Mouse (Mus musculus) lung, embryonic 14.5 days (tissue): Measurements from ENCODE around the gene Neo1. TPM values are rescaled to one million over a fixed set of nuclear protein-coding genes. Genes with fewer than 3 reads are reported as not detected.

ENCODE experiments used
- ATAC-seq: fragments of 200-750 bp; cut with Nextera tagmentation; 2 replicates; pipeline ENCODE4 v1.8.0; 2017; ENCODE audit warnings: mild to moderate bottlenecking, moderate TSS enrichment, moderate library complexity; ENCODE audit not compliant: insufficient read depth
- DNase-seq: peaks from one replicate; pipeline ENCODE4 v3.0.0-alpha.2; 2015
- H3K27ac ChIP-seq: fragments of 300-500 bp; sonication (generic); 2 replicates; pipeline ENCODE4 v1.5.1; 2014; ENCODE audit warnings: low read depth, mild to moderate bottlenecking, moderate library complexity
- H3K27me3 ChIP-seq: fragments of 300-500 bp; sonication (generic); 2 replicates; pipeline ENCODE4 v1.6.1; 2014; ENCODE audit warnings: low read length, control low read depth; ENCODE audit not compliant: insufficient read depth
- H3K36me3 ChIP-seq: fragments of 300-500 bp; sonication (generic); 2 replicates; pipeline ENCODE4 v1.6.1; 2014; ENCODE audit warnings: control low read depth; ENCODE audit not compliant: insufficient read depth
- H3K4me1 ChIP-seq: fragments of 300-500 bp; sonication (generic); 2 replicates; pipeline ENCODE4 v1.6.1; 2014; ENCODE audit warnings: antibody characterized with exemption, control low read depth; ENCODE audit not compliant: insufficient read depth
- H3K4me2 ChIP-seq: fragments of 300-500 bp; sonication (generic); 2 replicates; pipeline ENCODE4 v1.6.1; 2014; ENCODE audit warnings: mild to moderate bottlenecking
- H3K4me3 ChIP-seq: fragments of 300-500 bp; sonication (generic); 2 replicates; pipeline ENCODE4 v1.5.1; 2014; ENCODE audit warnings: low read depth, low read length
- H3K9ac ChIP-seq: fragments of 300-500 bp; sonication (generic); 2 replicates; pipeline ENCODE4 v1.6.1; 2014
- H3K9me3 ChIP-seq: fragments of 300-500 bp; sonication (generic); 2 replicates; pipeline ENCODE4 v1.6.1; 2016; ENCODE audit warnings: low read depth, low read length, control low read depth
- CTCF ChIP-seq: IDR thresholded peaks from 2 replicates; pipeline ENCODE4 v1.5.1; 2016; ENCODE audit warnings: antibody characterized with exemption, low read depth
- WGBS: fragments of 180-500 bp; shearing (Covaris S2); extraction: QIAGEN DNeasy Blood & Tissue Kit; methylation state at CpG from one replicate; pipeline ENCODE4 v1.1.7; 2014; 5-methylcytosine and 5-hydroxymethylcytosine counted together
- polyA plus RNA-seq: library from polyadenylated mRNA; unstranded; fragments of >200 nt; fragmentation: Nextera tagmentation; extraction: Ambion mirVana; gene quantifications from 2 replicates; pipeline ENCODE4 v1.2.1, GENCODE M21; 2014

The Neo1 gene
- polyA plus RNA-seq, 1 experiment from 2014 or later: 62.3 TPM

- ATAC-seq (no peak), DNase-seq (no peak)
- Histone ChIP-seq H3K27ac (no peak overlapping the region), H3K9me3 (no peaks in the 10 kb centered on the region), H3K4me2 (no peak overlapping the region), H3K4me3 (no peak overlapping the region), H3K4me1 (no peaks in the 10 kb centered on the region), H3K36me3 (no peaks in the 10 kb centered on the region), H3K9ac (no peak overlapping the region), H3K27me3 (no peaks in the 10 kb centered on the region)
- 70% methylated on average over 5 of the region's 5 CpGs for WGBS
- TF ChIP-seq CTCF: no peak
Measured at GRCm38 (mm10) chr9:58838504-58838903, 197.7 kb downstream of the Neo1 start.

GRCm38 (mm10) chr9:58837174-58837573 is 199.1 kb downstream of the Neo1 start:
- H3K4me1 ChIP-seq: no peaks in the 10 kb centered on the region
- H3K9ac ChIP-seq: no peak overlapping the region
- H3K9me3 ChIP-seq: no peaks in the 10 kb centered on the region
- no peak for DNase-seq
- ATAC-seq: no peak
- WGBS: 36% methylated on average over 5 of the region's 5 CpGs
- H3K4me2 ChIP-seq: no peak overlapping the region
- H3K27ac ChIP-seq: no peak overlapping the region
- H3K27me3 ChIP-seq: no peaks in the 10 kb centered on the region
- H3K4me3 ChIP-seq: no peak overlapping the region
- no peak for TF ChIP-seq CTCF
- no peaks in the 10 kb centered on the region for H3K36me3 ChIP-seq

GRCm38 (mm10) chr9:58832939-58833338 is 203.3 kb downstream of the Neo1 start:
- Histone ChIP-seq H3K4me3 (no peak overlapping the region), H3K4me1 (no peaks in the 10 kb centered on the region), H3K27me3 (no peaks in the 10 kb centered on the region), H3K36me3 (no peaks in the 10 kb centered on the region), H3K27ac (no peak overlapping the region), H3K9me3 (no peaks in the 10 kb centered on the region), H3K4me2 (no peak overlapping the region), H3K9ac (no peak overlapping the region)
- DNase-seq (peak; percentile 37), ATAC-seq (no peak)
- 50% methylated on average over 3 of the region's 3 CpGs for WGBS
- no peak for TF ChIP-seq CTCF

- no peak for TF ChIP-seq CTCF
- Histone ChIP-seq H3K4me1 (no peaks in the 10 kb centered on the region), H3K9ac (no peak overlapping the region), H3K36me3 (no peaks in the 10 kb centered on the region), H3K4me3 (no peak overlapping the region), H3K4me2 (no peak overlapping the region), H3K27me3 (peaks cover 16% of the 10 kb centered on the region), H3K27ac (no peak overlapping the region), H3K9me3 (no peaks in the 10 kb centered on the region)
- ATAC-seq (no peak), DNase-seq (no peak)
- WGBS: 54% methylated on average over 4 of the region's 4 CpGs
Measured at GRCm38 (mm10) chr9:58829627-58830026, 206.6 kb downstream of the Neo1 start.

Other genes with a start within 250 kb of the Neo1 start
- gene Hcn4, start 213.0 kb downstream of the Neo1 start, polyA plus RNA-seq: 0.30 and 0.49 TPM in 2 replicates